ENCODE assay signal across 9 mouse cellular contexts in genomic region chr2:20962284-20962683, GRCm38 (mm10). TPM values are rescaled to one million over a fixed set of nuclear protein-coding genes. Genes with fewer than 3 reads are reported as not detected.
DNase-seq lines count a peak whose midpoint lies in the region; ATAC-seq and TF ChIP-seq lines count a peak whose summit lies in the region.
"Had no signal": no experiment of that assay in that cellular context is flagged by ENCODE, and none has a peak within 500 bp of the region (broad histone marks: within the 10 kb centered on the region; RNA-seq: fewer than 3 reads in every experiment).

No protein-coding gene starts in this region.

- DNase-seq in neural tube, embryonic 11.5 days (ENCODE audit: low spot score): peak; percentile 9
- DNase-seq in neural tube, embryonic 10.5 days (ENCODE audit: extremely low spot score, low spot score): no peak
- peak; percentile 89 to 92 for DNase-seq in cerebellum, postnatal 36 days
- DNase-seq in testis, postnatal 10 days (ENCODE audit: low spot score): no peak
- no peak for DNase-seq in MN1 (ENCODE audit: low spot score)
- DNase-seq in left cerebral cortex, adult 8-10 months (ENCODE audit: low spot score in 2 of 2): no peak
- DNase-seq: gastrocnemius, postnatal 14 days had no signal

- no peak overlapping the region for H3K4me3 ChIP-seq in neural tube, embryonic 11.5 days (ENCODE audit: low read depth, low read length)
- H3K4me3 ChIP-seq in intestine, postnatal 0 days (ENCODE audit: low read depth, low read length): 0 out of 2 replicates have a peak overlapping the region, but pooled peaks have one; percentile 1
- H3K4me3 ChIP-seq in olfactory bulb, adult 2 months (ENCODE audit: insufficient read depth, low read depth, low read length): no peak overlapping the region

- TF ChIP-seq CTCF in intestine, postnatal 0 days (IDR thresholded peaks at IDR 0.05; ENCODE audit: low read depth): no peak
- no peak for TF ChIP-seq CTCF in olfactory bulb, adult 2 months (IDR thresholded peaks at IDR 0.05; ENCODE audit: insufficient read depth, low read depth, low read length)

- H3K9me3 ChIP-seq in neural tube, embryonic 11.5 days (ENCODE audit: control insufficient read depth, low read length): no peaks in the 10 kb centered on the region
- H3K9me3 ChIP-seq in intestine, postnatal 0 days (ENCODE audit: control insufficient read depth): no peaks in the 10 kb centered on the region

- no peak for ATAC-seq in neural tube, embryonic 11.5 days (ENCODE audit: insufficient read depth, low FRiP score, low TSS enrichment)
- ATAC-seq in intestine, postnatal 0 days: 0 out of 2 replicates have a peak, but pooled peaks have one; percentile 18

- WGBS in neural tube, embryonic 11.5 days: 28% methylated on average over 2 of the region's 2 CpGs
- 26% methylated on average over 2 of the region's 2 CpGs for WGBS in intestine, postnatal 0 days
- WGBS in olfactory bulb, adult 2 months: 53% methylated on average over 2 of the region's 2 CpGs

- H3K4me2 ChIP-seq in neural tube, embryonic 11.5 days (ENCODE audit: low read depth): no peak overlapping the region
- peak overlapping the region; percentile 54 for H3K4me2 ChIP-seq in intestine, postnatal 0 days (replicated peaks; ENCODE audit: low read depth)

- peaks cover 27% of the 10 kb centered on the region for H3K4me1 ChIP-seq in neural tube, embryonic 11.5 days (ENCODE audit: control insufficient read depth, insufficient read depth, low read length)
- H3K4me1 ChIP-seq in intestine, postnatal 0 days (replicated peaks; ENCODE audit: control insufficient read depth, insufficient read depth, low read length): peaks cover 15% of the 10 kb centered on the region; the same call in 1 of the 2 replicates
- peaks cover 13% of the 10 kb centered on the region for H3K4me1 ChIP-seq in olfactory bulb, adult 2 months (ENCODE audit: control insufficient read depth, insufficient read depth, low read length)

- H3K27me3 ChIP-seq in neural tube, embryonic 11.5 days (ENCODE audit: control insufficient read depth, insufficient read depth, low read length): no peaks in the 10 kb centered on the region
- no peaks in the 10 kb centered on the region for H3K27me3 ChIP-seq in intestine, postnatal 0 days (replicated peaks; ENCODE audit: control insufficient read depth, insufficient read depth, low read length)

- H3K27ac ChIP-seq in neural tube, embryonic 11.5 days (ENCODE audit: low read depth, low read length): no peak overlapping the region
- peak overlapping the region; percentile 70 for H3K27ac ChIP-seq in intestine, postnatal 0 days (ENCODE audit: low read depth, low read length)
- H3K27ac ChIP-seq in olfactory bulb, adult 2 months (ENCODE audit: insufficient read depth, low read depth, low read length): 0 out of 2 replicates have a peak overlapping the region, but pooled peaks have one; percentile 36

- no peaks in the 10 kb centered on the region for H3K36me3 ChIP-seq in neural tube, embryonic 11.5 days (ENCODE audit: control insufficient read depth, insufficient read depth, low read length)
- no peaks in the 10 kb centered on the region for H3K36me3 ChIP-seq in intestine, postnatal 0 days (ENCODE audit: control insufficient read depth, insufficient read depth)

- no peak overlapping the region for H3K9ac ChIP-seq in neural tube, embryonic 11.5 days (ENCODE audit: low read length)
- no peak overlapping the region for H3K9ac ChIP-seq in intestine, postnatal 0 days (ENCODE audit: low read depth, low read length)

- TF ChIP-seq POLR2A in olfactory bulb, adult 2 months (IDR thresholded peaks at IDR 0.05; ENCODE audit: insufficient read depth, low read depth, low read length): no peak

RNA-seq across cellular contexts. Expression of gene Arhgap21, which starts 6.4 kb away (rescaled TPM):
- polyA plus RNA-seq in neural tube, embryonic 11.5 days (2014; fragmentation: Nextera tagmentation; extraction: Ambion mirVana): 49.4 and 50.0 TPM in 2 replicates
- 6.5 and 6.9 TPM in 2 replicates for polyA plus RNA-seq in intestine, postnatal 0 days (2015; fragmentation: Nextera tagmentation; extraction: Ambion mirVana)
- polyA plus RNA-seq in olfactory bulb, adult 2 months (2012; ENCODE audit: insufficient read depth, insufficient read length, low replicate concordance, missing spikeins): 558 TPM in 1 of 2 replicates, not detected in the other
- 100 to 1,000 TPM; 218 to 248 (median 233) TPM for total RNA-seq in left cerebral cortex, adult 8-10 months (2022)

Comparison
In these comparisons a context has a peak if more than half of its experiments do, and no peak if none do; other contexts are left out.
1. DNase-seq: peak in neural tube, embryonic 11.5 days (single experiment) and cerebellum, postnatal 36 days (2 of 2); none in neural tube, embryonic 10.5 days (single experiment), testis, postnatal 10 days (single experiment), MN1 (single experiment) and left cerebral cortex, adult 8-10 months (0 of 2).